Mouse (Mus musculus) spleen, adult 2 months (tissue): Measurements from ENCODE around the gene Vmn1r8. TPM values are rescaled to one million over a fixed set of nuclear protein-coding genes. Genes with fewer than 3 reads are reported as not detected.
"Not testable (repeated sequence)": the region's sequence is repeated elsewhere in the genome, so short reads cannot be mapped to it uniquely, and the experiment has no call there.

Experiments used
- DNase-seq, 2 experiments: peaks; one replicate each; pipeline versions ENCODE4 v3.0.0 to v3.0.0-alpha.2; 2012 to 2021; ENCODE audit warnings: low spot score in 2 of 2, low read depth in 1 of 2
- H3K27ac ChIP-seq: fragments of 200-500 bp; 2 replicates; pipeline ENCODE4 v1.5.1; 2012; ENCODE audit warnings: low read length, inconsistent platforms; ENCODE audit not compliant: insufficient read depth
- H3K27me3 ChIP-seq: fragments of 200-500 bp; 2 replicates; pipeline ENCODE4 v1.6.1; 2012; ENCODE audit warnings: mild to moderate bottlenecking, moderate library complexity, low read length, inconsistent platforms; ENCODE audit not compliant: control insufficient read depth, insufficient read depth
- H3K36me3 ChIP-seq: fragments of 200-500 bp; 2 replicates; pipeline ENCODE4 v1.6.1; 2012; ENCODE audit warnings: mild to moderate bottlenecking, low read length, inconsistent platforms; ENCODE audit not compliant: control insufficient read depth, insufficient read depth
- H3K4me1 ChIP-seq: fragments of 200-500 bp; 2 replicates; pipeline ENCODE4 v1.6.1; 2011; ENCODE audit warnings: inconsistent platforms; ENCODE audit not compliant: control insufficient read depth, insufficient read depth, insufficient read length
- H3K4me3 ChIP-seq: fragments of 200-500 bp; 2 replicates; pipeline ENCODE4 v1.5.1; 2011; ENCODE audit warnings: mild to moderate bottlenecking, inconsistent platforms; ENCODE audit not compliant: insufficient read depth, insufficient read length; ENCODE audit errors: extremely low read depth
- CTCF ChIP-seq: fragments of 200-500 bp; IDR thresholded peaks from 2 replicates; pipeline ENCODE4 v1.5.1; 2011; ENCODE audit warnings: mild to moderate bottlenecking, inconsistent platforms; ENCODE audit not compliant: insufficient read depth, insufficient read length, insufficient replicate concordance; ENCODE audit errors: extremely low read depth
- POLR2A ChIP-seq: fragments of 200-500 bp; IDR thresholded peaks from 2 replicates; pipeline ENCODE4 v1.6.1; 2011; ENCODE audit warnings: low read depth, low read length, inconsistent platforms
- WGBS: fragments of 180-500 bp; shearing (Covaris S2); methylation state at CpG from one replicate; pipeline ENCODE4 v1.1.7; 2018; 5-methylcytosine and 5-hydroxymethylcytosine counted together
- polyA plus RNA-seq: library from polyadenylated mRNA; depleted of rRNA; stranded (reverse); fragments of >200 nt; gene quantifications from 2 replicates; pipeline ENCODE4 v1.2.3, GENCODE M21; 2012; rRNA removed

Vmn1r8 gene
- polyA plus RNA-seq, result not detected in 2 replicates

DNA sequence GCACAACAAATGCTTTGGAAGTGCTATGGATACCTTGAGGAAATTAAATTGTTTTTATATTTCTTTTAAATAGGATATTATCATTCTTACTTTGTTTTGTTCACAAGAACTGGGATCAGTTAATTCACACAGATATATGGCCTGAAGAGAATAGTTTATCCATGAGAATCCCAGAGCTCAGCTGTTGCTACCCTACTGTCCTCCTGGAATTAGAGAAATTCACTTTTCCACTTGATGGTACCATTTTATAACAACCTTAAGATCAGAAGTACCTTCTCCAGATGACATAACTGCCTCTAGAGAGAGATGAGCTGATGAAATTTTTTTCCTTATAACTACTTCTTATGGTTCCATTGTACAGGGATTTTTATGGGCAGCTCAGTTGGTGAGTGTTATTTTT, at the start of gene Vmn1r8:
Gene Vmn1r8, plus strand, starts transcription at position 301 of the 400 bp plus-strand sequence.
- H3K4me3 ChIP-seq, result no peak within 1 kb of the TSS
- H3K27me3 ChIP-seq, result no peaks in the 10 kb centered on the region
- no peaks in the 10 kb centered on the region for H3K4me1 ChIP-seq
- no peak within 1 kb of the TSS for H3K27ac ChIP-seq
- DNase-seq, result no peak
- TF ChIP-seq POLR2A, result no peak
- no peak for TF ChIP-seq CTCF
- H3K36me3 ChIP-seq, result no peaks in the 10 kb centered on the region

DNA sequence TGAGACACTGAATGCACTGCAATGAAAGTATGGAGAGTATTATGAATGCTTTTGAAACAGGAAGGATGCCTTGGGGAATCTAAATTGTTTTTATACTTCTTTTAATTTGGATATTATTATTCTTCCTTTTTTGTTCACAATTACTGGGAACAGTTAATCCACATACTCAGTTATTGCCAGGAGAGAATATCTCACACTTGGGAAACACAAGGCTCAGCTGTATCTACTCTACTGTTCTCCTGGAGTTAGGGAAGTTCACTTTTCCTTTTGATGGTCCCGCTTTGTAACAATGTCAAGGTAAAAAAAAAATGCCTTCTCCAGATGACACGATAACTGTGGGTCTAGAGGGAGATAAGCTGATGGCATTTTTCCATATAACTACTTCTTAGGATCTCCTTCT, 35.1 kb upstream of the Vmn1r8 start, which contains the start of gene Vmn1r6:
Gene Vmn1r6, plus strand, starts transcription at position 301 of the 400 bp plus-strand sequence.
- TF ChIP-seq CTCF (no peak), POLR2A (no peak)
- Histone ChIP-seq H3K4me3 (no peak within 1 kb of the TSS), H3K36me3 (no peaks in the 10 kb centered on the region), H3K27ac (no peak within 1 kb of the TSS), H3K27me3 (no peaks in the 10 kb centered on the region), H3K4me1 (no peaks in the 10 kb centered on the region)
- DNase-seq, result no peak
- WGBS, result 88% methylated on average over 2 of the region's 2 CpGs

- not testable (repeated sequence) for DNase-seq, H3K4me1 ChIP-seq, H3K4me3 ChIP-seq, H3K27me3 ChIP-seq, H3K27ac ChIP-seq, H3K36me3 ChIP-seq
- 86% methylated on average over 2 of the region's 2 CpGs for WGBS
Measured at GRCm38 (mm10) chr6:57025224-57025623, 6.9 kb upstream of the Vmn1r8 start, which contains the start of gene Vmn1r7. TSS of gene Vmn1r7 (minus strand) at chr6:57025324.

DNA sequence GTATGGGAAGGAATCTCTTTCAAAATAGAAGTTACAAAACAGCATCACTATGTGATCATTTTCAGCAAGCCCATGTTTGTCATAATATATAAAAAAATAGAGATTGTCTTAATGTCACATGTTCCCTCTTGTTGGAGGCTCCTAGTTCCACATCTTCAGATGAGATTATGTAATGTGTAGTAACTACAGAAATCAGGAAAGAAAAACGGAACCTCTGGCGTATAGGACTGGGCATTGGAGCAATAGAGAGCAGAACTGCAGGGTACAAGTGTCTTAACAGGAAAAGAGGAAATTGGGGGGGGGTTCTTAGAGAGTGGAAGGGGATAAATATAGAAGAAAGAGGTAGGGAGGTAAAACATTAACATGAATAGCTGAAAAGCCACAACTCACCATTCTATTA, 2.6 kb downstream of the Vmn1r8 start:
- H3K27me3 ChIP-seq, result no peaks in the 10 kb centered on the region
- H3K36me3 ChIP-seq, result no peaks in the 10 kb centered on the region
- WGBS, result 44% methylated on average over 2 of the region's 2 CpGs
- H3K4me1 ChIP-seq, result no peaks in the 10 kb centered on the region
- no peak for DNase-seq
- H3K27ac ChIP-seq, result no peak overlapping the region
- TF ChIP-seq CTCF (no peak), POLR2A (no peak)
- no peak overlapping the region for H3K4me3 ChIP-seq

- TF ChIP-seq POLR2A (no peak), CTCF (no peak)
- H3K4me3 ChIP-seq, result no peak overlapping the region
- H3K36me3 ChIP-seq, result no peaks in the 10 kb centered on the region
- no peak overlapping the region for H3K27ac ChIP-seq
- no peak for DNase-seq
- H3K4me1 ChIP-seq, result no peaks in the 10 kb centered on the region
- no peaks in the 10 kb centered on the region for H3K27me3 ChIP-seq
Measured at GRCm38 (mm10) chr6:57063730-57064129, 31.6 kb downstream of the Vmn1r8 start.

GRCm38 (mm10) chr6:57066487-57066886, 34.4 kb downstream of the Vmn1r8 start, which contains the start of gene Vmn1r9:
TSS of gene Vmn1r9 (plus strand) at chr6:57066787.
- 89% methylated on average over 2 of the region's 2 CpGs for WGBS
- no peak within 1 kb of the TSS for H3K4me3 ChIP-seq
- TF ChIP-seq CTCF, result no peak
- no peak for TF ChIP-seq POLR2A
- no peaks in the 10 kb centered on the region for H3K36me3 ChIP-seq
- H3K27me3 ChIP-seq, result no peaks in the 10 kb centered on the region
- no peak for DNase-seq
- H3K27ac ChIP-seq, result no peak within 1 kb of the TSS
- H3K4me1 ChIP-seq, result no peaks in the 10 kb centered on the region

Other genes with a start within 250 kb of the Vmn1r8 start
- gene Kbtbd2, start 234.5 kb upstream of the Vmn1r8 start, polyA plus RNA-seq, result 7.2 and 8.0 TPM in 2 replicates
- gene Fkbp9, start 200.2 kb upstream of the Vmn1r8 start, polyA plus RNA-seq, result 6.7 and 9.2 TPM in 2 replicates
- 7.8 and 10.4 TPM in 2 replicates for gene Nt5c3, start 108.4 kb upstream of the Vmn1r8 start, polyA plus RNA-seq
- gene Vmn1r4, start 108.3 kb upstream of the Vmn1r8 start, polyA plus RNA-seq, result 0.05 TPM in 1 of 2 replicates, not detected in the other
- not detected in 2 replicates for gene Vmn1r5, start 62.0 kb upstream of the Vmn1r8 start, polyA plus RNA-seq
- gene Vmn1r6, start 35.0 kb upstream of the Vmn1r8 start, polyA plus RNA-seq, result not detected in 2 replicates
- gene Vmn1r7, start 7.0 kb upstream of the Vmn1r8 start, polyA plus RNA-seq, result not detected in 2 replicates
- gene Vmn1r9, start 34.5 kb downstream of the Vmn1r8 start, polyA plus RNA-seq, result not detected in 2 replicates
- not detected in 2 replicates for gene Vmn1r10, start 77.2 kb downstream of the Vmn1r8 start, polyA plus RNA-seq
- not detected in 2 replicates for gene Vmn1r11, start 101.2 kb downstream of the Vmn1r8 start, polyA plus RNA-seq
- not detected in 2 replicates for gene Vmn1r12, start 124.6 kb downstream of the Vmn1r8 start, polyA plus RNA-seq
- gene Vmn1r13, start 171.0 kb downstream of the Vmn1r8 start, polyA plus RNA-seq, result not detected in 2 replicates
- gene Vmn1r14, start 199.4 kb downstream of the Vmn1r8 start, polyA plus RNA-seq, result not detected in 2 replicates
- not detected in 2 replicates for gene Vmn1r15, start 225.7 kb downstream of the Vmn1r8 start, polyA plus RNA-seq